Mouse (Mus musculus) frontal cortex, postnatal 10 days (tissue): Measurements from ENCODE around the gene Arhgap44.

Experiments used
- DNase-seq, 2 experiments: peaks; one replicate each; pipeline ENCODE4 v3.0.0; 2022; ENCODE audit warnings: low spot score in 2 of 2, mixed read lengths in 1 of 2

The Arhgap44 gene

DNA sequence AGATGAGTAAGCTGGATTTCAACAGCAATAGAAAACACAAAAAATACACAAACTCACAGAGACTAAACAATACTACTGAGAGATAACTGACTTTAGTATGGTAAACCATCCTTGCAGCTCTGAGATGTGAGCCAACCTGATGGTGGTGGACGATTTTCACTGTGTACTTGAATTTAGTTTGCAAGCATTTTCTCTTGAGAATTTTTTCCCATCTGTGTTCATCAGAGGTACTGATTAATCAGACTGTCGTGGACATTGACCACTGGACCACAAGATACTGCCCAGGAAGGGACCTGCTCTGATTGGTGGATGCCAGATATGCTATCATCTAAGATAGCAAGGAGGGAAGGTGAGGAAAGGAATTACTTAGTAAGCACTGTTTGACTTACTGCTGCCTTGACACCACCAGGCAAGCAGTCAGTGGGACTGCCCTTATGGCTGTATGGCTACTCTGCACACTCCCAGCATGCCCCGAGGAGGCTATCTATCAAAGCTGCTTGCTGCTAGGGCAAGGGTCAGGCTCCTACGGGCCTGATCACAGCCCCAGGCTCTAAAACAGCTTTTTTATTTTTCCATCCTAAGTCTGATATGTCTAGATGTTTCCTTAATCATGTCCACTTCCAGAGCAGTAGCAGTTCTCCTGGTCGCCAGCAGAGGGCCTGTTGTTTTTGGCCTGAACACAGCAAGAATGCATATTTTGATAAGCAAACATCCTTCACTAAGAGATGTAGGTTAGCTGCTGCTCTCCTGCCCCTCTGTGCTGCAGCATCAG, 74.1 kb downstream of the Arhgap44 start:
- DNase-seq: peak; percentile 5 to 43

DNA sequence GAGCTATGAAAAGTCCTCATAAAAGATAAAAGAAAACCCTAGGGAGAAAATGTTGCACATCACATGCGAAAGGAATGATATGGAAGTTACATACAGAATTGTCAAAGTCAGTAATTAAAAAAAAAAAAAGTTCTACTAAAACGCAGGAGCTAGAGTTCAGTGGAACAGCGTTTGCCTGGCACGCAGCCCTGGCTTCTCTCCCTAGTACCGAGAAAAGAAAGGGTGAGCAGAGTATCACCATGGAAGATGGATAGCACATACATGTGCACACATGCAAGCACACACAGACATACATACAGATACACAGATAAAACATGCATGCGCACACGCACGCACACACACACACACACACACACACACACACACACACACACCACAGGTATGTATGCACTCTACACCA, 82.0 kb downstream of the Arhgap44 start:
- DNase-seq: no peak

DNA sequence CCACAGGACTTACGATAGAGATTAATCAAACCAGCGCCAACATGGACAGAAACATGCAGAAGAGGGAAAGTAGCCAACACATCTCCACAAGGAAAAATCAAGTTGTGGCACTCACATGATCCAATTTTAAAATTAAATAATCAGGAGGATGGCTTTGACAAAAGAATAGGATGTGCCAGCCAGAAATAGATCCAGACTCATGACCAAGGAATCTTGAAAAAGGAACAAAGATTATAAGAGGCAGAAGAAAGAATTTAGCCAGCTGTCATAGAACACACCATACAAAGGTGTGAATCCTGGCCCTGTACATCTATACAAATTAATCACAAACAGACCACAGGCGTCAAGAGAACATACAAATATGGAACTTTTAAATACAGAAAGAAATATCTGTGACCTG, 82.5 kb downstream of the Arhgap44 start:
- DNase-seq: no peak

DNA sequence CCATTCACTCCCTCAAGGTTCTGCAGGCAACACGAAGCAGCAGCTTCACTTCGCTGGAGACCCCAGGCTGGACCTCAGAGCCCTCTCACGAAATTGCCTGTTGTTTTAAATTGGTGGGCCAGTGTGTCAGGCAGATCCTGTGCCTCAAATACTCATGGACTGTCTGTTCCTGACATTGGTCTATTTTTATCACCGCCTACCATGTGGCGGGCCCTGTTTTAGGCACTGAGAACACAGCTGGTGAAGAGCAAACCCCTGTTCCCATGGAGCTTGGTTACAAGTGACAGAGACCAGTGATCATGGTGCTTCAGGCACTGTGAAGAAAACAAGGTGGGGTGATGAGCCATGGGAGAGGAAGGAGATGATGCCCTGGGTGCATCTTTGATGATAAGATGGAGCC, 93.2 kb downstream of the Arhgap44 start:
- peak in 1 of 2 experiments; percentile 56 for DNase-seq

DNA sequence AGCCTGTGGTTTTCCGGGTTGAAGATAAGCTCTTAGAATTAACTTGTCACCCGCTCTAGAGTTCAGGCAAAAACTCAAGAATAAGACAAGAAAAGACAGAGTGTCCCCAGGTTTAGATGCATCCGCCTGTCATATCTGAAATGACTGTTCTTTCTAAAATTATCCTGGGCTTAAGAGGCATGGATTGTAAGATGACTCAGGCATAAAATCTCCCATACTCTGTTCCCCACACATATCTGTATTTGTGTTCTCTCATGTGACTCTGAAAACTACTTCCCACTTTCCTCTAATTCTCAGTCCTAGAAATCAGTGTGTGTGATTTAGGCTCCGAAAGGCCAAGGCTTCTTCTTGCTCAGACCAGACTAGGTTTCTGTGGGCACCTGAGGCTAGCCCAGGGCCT, 93.7 kb downstream of the Arhgap44 start:
- no peak for DNase-seq

DNA sequence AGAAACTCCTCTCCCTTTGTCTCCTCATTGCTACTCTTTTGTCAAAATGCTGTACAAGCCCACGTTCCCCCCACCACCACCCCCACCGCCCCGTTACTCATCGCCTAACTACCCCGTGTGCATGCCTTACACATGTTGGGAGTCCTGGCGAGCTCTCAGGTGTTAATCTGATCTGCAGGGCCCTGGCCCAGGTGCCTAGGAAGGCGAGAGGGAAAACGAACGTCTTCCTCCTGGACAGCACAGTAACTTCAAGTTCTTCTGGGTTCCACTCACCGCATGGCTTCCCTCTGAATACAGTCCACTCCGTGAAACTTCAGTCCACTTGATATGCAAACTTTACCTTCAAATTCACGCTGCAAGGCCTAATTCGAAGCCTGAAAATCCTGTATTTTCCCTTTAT, 97.6 kb downstream of the Arhgap44 start:
- no peak for DNase-seq

DNA sequence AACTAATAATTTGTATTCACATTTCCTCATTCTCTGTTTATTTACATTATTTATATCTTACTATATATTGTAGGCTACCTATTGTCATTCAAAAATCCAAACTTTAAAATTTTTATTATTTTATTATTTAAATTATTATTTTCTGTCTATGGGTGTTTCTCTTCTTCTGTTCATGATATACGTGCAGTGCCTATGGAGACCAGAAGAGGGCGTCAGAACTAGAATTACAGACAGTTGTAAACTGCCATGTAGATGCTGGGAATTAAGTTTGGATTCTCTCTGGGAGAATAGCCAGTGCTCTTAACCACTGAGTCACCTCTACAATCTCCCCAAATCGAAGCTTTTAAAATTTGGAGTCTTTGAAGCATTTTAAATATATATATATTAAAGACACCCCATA, 101.3 kb downstream of the Arhgap44 start:
- DNase-seq: no peak

DNA sequence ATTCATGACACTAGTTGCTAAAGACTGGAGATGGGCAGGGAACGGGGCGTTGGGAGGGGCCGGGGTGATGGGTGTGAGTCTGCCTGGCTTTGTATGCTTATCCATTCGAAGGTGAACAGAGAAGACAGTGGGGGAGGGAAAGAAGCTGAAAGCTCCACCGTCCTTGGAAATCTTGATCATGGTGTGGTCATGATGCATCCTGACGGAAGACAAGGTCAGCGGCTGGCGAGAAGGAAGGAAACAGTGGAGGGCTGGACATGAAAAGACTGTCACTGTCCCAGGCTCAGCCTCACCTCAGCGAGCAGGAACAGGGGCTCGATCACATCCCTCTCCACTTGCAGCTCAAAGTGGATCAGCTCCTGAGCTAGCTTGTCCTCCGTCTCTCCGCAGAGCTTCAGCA, 103.2 kb downstream of the Arhgap44 start:
- DNase-seq: no peak

DNA sequence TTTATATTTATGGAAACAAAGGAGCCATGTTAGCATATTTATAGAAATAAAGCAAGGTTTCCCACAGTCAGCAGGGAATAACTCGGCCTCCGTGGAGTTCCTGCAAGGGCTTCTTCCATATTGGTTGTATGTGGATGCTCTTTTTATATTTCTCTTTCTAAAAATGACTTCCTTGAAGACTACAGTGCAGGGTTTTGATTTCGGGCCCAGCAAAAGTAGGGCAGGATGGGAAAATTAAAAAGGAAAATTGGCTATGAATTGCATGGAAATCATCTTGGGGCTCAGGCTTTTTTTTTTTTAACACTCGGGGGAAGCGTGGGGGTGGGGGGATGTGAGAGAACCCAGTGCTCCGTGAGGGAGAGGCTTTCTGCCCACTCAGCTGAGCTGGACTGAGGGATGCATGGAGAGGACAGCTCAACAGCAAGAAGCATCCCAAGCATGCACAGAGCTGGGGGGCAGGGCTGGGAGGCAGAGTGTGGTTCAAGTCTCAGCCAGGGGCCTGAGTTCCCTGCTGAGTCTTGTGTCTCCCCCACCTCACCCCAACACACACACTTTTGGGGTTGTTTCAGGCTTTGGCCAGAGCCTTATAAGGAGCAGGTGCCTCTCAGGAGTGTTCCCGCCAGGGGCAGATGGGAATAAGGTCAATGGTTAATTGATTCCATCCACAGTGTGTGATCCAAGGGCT, 104.4 kb downstream of the Arhgap44 start:
- DNase-seq: no peak

DNA sequence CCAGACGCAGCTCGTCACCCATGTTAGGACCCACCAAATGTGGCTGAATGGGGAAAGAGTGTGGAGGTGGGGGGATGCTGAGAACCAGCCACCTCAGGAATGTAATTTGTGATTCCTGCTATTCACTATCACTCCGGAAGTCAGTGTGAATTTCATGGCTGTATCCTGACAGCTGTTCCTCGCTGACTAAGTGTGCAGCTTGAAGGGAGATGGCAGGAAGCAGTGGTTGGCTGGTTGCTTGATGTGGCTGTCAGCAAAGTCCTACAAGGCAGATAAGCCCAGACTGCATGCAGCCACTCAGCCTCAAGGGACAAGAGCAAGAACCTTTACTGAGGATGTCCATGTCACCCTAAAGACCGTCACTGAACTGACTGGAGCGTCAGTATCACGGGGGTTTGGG, 107.2 kb downstream of the Arhgap44 start:
- DNase-seq: no peak

DNA sequence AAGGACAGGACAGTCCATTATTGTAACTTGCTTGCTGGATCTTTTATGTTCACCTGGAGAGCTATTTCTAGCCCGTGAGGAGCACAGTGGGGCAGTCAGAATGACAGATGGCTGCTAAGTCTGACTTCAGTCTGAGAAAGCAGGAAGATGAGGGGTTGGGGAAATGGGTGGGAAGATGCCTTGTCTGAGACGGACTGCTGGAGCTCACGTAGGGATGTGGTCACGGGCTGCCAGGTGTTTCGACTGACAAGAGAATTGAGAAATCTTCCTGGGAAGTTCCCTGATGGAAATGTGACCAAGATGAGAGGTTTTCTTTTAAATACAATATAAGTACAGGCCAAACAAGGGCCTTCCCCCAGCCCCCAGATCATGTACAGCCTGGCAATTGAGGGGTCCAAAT, 108.5 kb downstream of the Arhgap44 start:
- DNase-seq: no peak

DNA sequence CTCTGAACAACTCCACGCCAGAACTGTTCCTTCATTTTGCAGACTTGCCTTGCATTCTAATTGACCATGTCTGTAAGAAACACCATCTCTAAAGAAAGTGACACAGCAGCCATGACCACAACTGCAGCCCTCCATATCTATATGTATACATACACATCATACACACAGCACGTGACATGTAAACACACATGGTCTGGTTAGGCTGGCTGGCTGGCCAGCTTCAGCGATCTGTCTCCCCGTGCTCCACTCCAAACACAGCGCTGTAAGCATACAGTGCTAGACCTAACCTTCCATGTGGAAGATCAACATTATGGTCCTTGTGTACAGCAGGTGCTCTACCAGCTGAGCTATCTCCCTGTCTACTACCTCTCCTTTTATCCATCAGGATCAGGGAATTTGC, 111.9 kb downstream of the Arhgap44 start:
- DNase-seq: no peak

DNA sequence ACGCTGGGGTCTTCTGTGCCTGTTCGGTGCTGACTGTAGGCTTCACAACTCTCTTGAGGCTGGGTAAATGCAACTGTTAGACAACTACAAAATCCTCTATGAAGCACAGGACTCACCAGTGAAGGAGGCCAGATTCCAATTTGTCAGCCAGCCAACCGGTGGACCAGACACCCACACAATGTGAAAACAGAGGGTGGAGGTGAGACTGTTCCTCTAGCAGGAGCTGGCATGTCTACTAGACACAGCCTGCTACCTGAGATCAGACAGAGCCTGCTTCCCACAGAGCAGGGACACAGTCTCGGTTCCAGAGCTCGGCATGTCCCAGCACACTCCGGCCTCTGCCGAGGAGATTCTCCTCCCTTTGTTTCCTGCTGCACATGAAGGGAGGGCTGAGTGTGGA, 113.7 kb downstream of the Arhgap44 start:
- no peak for DNase-seq

DNA sequence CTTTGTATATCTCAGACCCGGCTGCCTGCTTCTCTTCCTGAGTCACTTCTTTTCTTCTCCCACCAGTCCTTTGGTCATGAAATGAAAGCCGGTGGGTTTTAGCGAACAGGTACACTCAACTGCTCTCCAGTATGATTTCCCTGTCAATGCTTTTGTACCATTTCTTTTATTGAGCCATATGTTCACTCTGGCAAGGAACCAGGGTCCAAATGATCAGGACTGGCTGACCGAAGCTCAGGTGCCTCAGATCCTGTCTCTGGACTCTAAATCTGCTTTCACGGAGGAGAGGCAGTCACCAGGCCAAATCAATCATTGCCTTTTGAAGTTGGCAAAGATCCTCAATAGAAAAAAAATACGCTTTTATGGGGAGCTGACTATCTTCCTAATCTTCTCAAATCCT, 122.2 kb downstream of the Arhgap44 start:
- DNase-seq: no peak

DNA sequence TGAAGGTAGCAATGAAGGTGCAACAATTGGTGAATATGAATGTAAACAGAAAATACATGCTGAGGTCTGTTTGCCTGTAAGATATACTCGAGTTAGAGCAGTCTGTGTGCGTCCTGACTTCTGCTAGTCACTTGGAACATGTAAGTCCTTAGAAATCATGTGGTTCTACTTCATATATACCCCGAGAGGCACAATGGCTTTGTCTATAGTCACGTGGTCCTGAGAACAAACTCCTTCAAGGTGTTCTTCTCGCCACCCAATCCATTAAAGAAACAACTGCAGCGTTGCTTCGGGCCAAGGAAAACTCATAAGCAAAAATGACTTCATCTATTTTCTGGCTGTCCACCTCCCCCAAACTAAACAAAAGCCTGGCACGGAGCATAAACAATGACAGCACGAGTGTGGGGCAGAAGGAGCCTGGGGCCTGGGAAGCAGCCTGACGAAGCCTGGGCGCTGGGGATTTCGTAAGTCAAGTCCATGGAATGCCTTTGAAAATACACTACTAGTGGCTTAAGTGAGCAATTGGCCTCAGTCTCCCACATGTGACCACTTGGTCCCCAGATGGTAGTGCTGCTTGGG, 123.2 kb downstream of the Arhgap44 start:
- DNase-seq: no peak

DNA sequence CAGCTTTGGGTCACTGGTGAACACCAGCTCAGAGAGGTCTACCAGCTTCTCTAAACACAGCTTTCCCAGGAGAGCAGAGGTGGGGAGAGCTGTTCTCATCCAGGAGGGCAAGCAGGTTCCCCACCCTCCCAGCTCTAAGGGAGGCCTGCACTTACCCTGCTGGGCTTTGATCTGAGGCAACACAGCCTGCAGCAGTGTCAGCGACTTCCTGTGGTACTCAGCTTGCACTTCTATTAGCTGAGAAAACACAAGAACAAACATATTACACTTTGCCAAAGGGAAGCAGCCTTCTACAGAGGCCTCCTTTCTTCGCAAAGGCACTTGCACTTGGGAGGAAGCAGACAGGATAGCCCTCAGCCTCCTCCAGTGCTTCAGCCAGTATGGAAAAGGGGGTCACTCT, 123.8 kb downstream of the Arhgap44 start:
- DNase-seq: no peak

DNA sequence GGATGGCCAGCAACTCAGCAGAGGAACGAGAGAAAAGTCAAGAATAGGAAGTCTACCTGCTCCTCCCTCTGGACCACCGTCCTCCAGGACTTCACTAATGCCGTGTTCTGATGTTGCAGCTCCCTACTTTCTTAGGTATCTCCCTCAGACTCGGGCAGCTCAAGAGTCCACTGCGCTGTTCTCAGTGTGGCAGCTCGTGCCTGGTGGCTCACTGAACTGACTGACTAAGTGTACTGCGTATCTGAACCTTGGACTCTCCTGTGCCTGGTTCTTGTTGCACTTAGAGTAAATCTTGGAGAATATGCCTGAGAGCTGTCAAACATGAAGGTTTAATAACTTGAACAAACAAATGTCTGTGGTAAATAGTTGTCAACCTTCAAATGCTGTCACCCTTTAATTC, 130.5 kb downstream of the Arhgap44 start:
- DNase-seq: no peak

DNA sequence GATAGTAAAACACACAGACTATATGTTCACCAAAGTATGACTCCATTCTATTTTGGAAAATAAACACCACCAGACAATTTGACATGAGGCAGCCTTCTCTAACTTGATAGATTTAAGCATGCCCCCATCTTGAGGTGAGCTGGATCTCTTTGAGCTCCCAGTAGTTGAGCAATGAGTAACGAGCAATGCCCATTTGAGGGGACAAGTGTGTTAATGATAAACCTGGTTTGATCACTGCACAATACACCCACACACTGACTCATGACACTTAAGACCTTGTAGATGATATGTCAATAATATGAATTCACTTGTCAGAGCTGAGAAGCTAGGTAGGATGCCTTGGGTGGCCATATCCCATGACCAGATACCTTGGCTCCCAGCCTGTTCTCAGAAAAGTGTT, 132.6 kb downstream of the Arhgap44 start:
- DNase-seq: no peak

DNA sequence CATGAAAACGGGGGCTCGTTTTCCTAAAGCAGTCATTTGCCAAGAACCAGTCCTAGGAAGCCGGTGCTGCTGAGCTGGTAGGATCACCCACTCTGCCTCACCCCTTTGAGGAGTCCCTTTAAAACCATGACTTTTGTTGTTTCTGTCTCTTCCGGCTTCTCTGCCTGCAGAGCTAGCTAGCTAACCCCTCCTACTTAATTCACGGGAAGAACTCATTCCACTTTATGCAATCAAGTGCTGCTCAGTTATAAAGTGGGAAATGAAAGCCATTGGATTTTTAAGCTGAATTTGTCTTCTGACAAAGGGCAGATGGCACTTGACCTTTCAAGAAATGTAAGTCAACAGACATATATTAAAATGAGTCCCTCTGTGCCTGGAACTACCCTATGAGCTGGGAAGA, 134.7 kb downstream of the Arhgap44 start:
- DNase-seq: no peak

DNA sequence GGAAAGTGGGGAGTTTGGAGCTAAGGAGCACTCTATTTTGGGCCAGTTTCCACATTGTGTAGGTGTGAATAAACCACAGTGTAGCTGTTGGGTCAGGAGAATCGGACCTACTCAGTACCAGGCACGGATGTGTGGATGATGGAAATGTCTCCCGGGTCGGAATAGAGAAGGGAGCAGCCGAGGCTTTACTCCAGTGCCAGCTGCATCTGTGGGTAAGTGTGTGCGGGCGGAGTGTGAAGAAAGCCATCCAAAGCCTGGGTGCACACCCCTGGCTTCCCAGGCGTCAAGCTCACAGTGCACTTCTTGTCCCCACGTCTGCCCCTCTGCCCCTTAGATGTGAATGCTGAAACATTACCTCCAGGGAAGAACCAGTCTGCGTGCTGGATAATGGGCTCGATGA, 140.0 kb downstream of the Arhgap44 start:
- no peak for DNase-seq

DNA sequence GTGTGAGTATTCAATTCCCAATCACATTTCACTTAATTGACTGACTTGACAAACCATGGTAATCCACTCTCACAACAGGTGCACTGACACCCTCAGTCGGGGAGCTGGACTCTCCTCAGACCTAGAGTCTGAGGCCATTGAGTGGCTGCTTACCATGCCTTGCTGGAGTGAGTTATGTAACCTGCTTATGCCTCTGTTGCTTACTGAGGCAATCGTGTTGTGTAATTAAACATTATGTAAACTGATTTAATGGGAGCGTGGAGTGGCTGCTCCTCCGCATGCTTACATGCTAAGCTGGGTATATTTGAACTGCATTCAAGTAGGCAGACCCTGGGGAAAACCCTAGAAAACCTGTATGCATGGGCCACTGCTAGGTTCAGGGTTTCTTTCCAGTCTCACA, 142.0 kb downstream of the Arhgap44 start:
- DNase-seq: no peak

DNA sequence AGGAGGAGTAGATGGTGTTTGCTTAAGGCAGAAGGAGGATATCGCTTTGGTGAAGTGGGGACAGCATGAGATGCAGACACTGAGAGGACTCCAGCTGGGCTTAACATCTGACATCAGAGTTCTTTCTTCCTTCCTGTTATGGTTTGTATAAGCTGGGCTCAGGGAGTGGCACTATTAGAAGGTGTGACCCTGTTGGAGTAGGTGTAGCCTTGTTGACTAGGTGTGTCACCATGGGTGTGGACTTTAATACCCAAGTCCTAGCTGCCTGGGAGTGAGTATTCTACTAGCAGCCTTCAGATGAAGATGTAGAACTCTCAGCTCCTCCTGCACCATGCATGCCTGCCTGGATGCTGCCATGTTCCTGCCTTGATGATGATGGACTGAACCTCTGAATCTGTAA, 146.0 kb downstream of the Arhgap44 start:
- no peak for DNase-seq

DNA sequence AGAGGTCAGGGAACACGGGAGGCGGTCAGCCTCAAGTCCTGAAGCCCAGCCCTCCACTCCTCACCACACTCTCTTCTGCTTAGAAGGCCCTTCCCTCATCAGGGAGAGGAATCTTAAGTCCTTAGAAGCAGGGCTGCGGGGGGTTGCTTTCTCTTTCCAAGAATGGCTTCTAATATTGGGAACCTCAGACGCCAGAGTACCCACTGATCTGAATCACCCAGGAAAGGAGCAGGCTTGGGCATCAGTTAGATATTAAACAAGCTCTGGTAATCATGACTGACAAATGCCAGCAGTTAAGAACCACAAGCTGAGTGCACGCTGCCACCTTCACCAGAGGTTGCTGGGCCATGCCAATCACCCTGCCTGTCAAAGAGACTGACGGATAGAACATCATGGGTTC, 148.9 kb downstream of the Arhgap44 start:
- no peak for DNase-seq
